Mouse (Mus musculus) small intestine, adult 2 months (tissue): ENCODE data around the gene Gosr2. TPM values are rescaled to one million over a fixed set of nuclear protein-coding genes. Genes with fewer than 3 reads are reported as not detected.

Experiments
- H3K27ac ChIP-seq: fragments of 200-500 bp; 2 replicates; pipeline ENCODE4 v1.5.1; 2012; ENCODE audit warnings: low read depth, low read length, control low read depth, inconsistent platforms; ENCODE audit not compliant: insufficient read depth
- H3K27me3 ChIP-seq: fragments of 200-500 bp; 2 replicates; pipeline ENCODE4 v1.6.1; 2012; ENCODE audit warnings: mild to moderate bottlenecking, moderate library complexity, low read length, inconsistent platforms; ENCODE audit not compliant: control insufficient read depth, insufficient read depth
- H3K36me3 ChIP-seq: fragments of 200-500 bp; 2 replicates; pipeline ENCODE4 v1.6.1; 2012; ENCODE audit warnings: mild to moderate bottlenecking, low read length, control low read depth, inconsistent platforms; ENCODE audit not compliant: control insufficient read depth, insufficient read depth
- H3K4me1 ChIP-seq: fragments of 200-500 bp; 2 replicates; pipeline ENCODE4 v1.6.1; 2012; ENCODE audit warnings: low read length, inconsistent platforms, mixed read lengths; ENCODE audit not compliant: control insufficient read depth, insufficient read depth, insufficient read length
- H3K4me3 ChIP-seq: fragments of 200-500 bp; 2 replicates; pipeline ENCODE4 v1.5.1; 2012; ENCODE audit warnings: low read depth, mild to moderate bottlenecking, control low read depth, inconsistent platforms, low read length, moderate library complexity
- CTCF ChIP-seq: fragments of 200-500 bp; IDR thresholded peaks from 2 replicates; pipeline ENCODE4 v1.5.1; 2012; ENCODE audit warnings: low read depth, mild to moderate bottlenecking, control low read depth, inconsistent platforms, low read length, moderate library complexity, mixed read lengths; ENCODE audit not compliant: insufficient replicate concordance, insufficient read length; ENCODE audit errors: extremely low read depth
- POLR2A ChIP-seq: fragments of 200-500 bp; IDR thresholded peaks from 2 replicates; pipeline ENCODE4 v1.6.1; 2012; ENCODE audit warnings: low read depth, mild to moderate bottlenecking, control low read depth, inconsistent platforms, low read length, moderate library complexity
- WGBS: fragments of 180-500 bp; shearing (Covaris S2); methylation state at CpG from one replicate; pipeline ENCODE4 v1.1.7; 2018; 5-methylcytosine and 5-hydroxymethylcytosine counted together
- polyA plus RNA-seq: library from polyadenylated mRNA; depleted of rRNA; stranded (reverse); fragments of >200 nt; gene quantifications from 2 replicates; pipeline ENCODE4 v1.2.3, GENCODE M21; 2012

The Gosr2 gene
- polyA plus RNA-seq, 1 experiment = 63.8 TPM

GRCm38 (mm10) chr11:103666907-103667426 is 30.7 kb downstream of the Gosr2 start:
- no peak for TF ChIP-seq CTCF
- TF ChIP-seq POLR2A = no peak
- no peaks in the 10 kb centered on the region for H3K4me1 ChIP-seq
- no peak overlapping the region for H3K4me3 ChIP-seq
- H3K27ac ChIP-seq = no peak overlapping the region
- no peaks in the 10 kb centered on the region for H3K36me3 ChIP-seq
- WGBS = 70% methylated on average over 13 of the region's 13 CpGs
- H3K27me3 ChIP-seq = no peaks in the 10 kb centered on the region; the same call in 1 of the 2 replicates

DNA sequence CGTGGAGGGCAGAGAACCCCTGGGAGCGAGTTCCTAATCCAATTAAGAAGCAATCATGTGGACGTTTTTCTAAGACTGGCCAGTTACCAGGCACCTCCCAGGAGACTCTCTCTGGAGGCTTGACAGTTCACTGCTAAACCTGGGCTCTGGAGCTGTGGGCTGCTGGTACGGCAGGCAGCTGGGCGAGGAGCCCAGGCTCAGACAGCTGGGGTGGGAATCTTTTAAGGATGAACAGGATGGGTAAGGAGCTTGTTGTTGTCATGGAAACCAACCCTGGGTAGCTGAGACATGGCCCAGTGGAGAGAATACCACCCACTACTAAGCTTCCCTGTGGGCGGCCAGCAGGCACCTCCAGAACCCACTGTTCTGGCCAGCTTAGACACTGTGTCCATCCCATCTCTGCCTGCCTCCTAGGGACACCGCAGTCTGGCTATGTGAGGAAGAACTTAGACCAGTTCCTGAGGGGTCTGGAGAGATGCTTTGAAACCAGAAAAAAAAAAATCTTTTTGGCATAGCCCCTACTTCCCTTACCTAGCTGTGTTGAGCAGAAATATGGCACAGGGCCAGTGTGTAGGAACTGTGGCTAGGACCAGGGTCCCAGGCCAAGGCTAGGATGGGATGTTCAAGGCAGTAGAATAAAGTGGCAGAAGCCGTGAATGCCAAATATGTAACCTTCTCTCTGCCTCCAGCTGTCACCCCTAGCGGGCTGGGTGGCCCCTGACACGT is 31.4 kb downstream of the Gosr2 start:
- no peaks in the 10 kb centered on the region for H3K4me1 ChIP-seq
- no peaks in the 10 kb centered on the region; the same call in 1 of the 2 replicates for H3K27me3 ChIP-seq
- 47% methylated on average over 10 of the region's 10 CpGs for WGBS
- H3K4me3 ChIP-seq = no peak overlapping the region
- H3K27ac ChIP-seq = no peak overlapping the region
- no peaks in the 10 kb centered on the region for H3K36me3 ChIP-seq
- no peak for TF ChIP-seq CTCF

GRCm38 (mm10) chr11:103665695-103666094 is 32.0 kb downstream of the Gosr2 start:
- no peaks in the 10 kb centered on the region for H3K4me1 ChIP-seq
- no peak overlapping the region for H3K4me3 ChIP-seq
- no peak overlapping the region for H3K27ac ChIP-seq
- H3K27me3 ChIP-seq = no peaks in the 10 kb centered on the region; the same call in 1 of the 2 replicates
- 40% methylated on average over 1 of the region's 1 CpGs for WGBS
- TF ChIP-seq CTCF (no peak), POLR2A (no peak)
- H3K36me3 ChIP-seq = no peaks in the 10 kb centered on the region

DNA sequence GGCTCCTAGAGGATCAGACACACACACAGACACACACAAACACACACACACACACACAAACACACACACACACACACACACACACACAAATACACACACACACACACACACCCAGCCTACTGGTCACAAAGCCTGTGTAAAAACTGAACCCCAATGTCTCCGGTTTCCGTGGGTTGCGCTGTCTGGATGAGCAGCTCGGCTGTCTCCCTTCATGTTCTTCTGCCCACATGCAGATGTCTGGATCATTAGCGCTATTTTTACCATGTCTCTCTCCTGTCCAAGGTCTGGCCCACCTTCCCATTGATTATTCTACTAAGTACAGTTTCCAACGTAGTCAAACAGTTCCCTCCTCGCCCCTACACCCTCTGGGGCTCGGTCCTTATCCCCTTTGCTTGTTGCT is 34.6 kb downstream of the Gosr2 start:
- no peaks in the 10 kb centered on the region for H3K36me3 ChIP-seq
- H3K4me3 ChIP-seq = no peak overlapping the region
- H3K27ac ChIP-seq = no peak overlapping the region
- no peaks in the 10 kb centered on the region; the same call in 1 of the 2 replicates for H3K27me3 ChIP-seq
- WGBS = 76% methylated on average over 8 of the region's 8 CpGs
- H3K4me1 ChIP-seq = no peaks in the 10 kb centered on the region
- no peak for TF ChIP-seq CTCF
- no peak for TF ChIP-seq POLR2A

DNA sequence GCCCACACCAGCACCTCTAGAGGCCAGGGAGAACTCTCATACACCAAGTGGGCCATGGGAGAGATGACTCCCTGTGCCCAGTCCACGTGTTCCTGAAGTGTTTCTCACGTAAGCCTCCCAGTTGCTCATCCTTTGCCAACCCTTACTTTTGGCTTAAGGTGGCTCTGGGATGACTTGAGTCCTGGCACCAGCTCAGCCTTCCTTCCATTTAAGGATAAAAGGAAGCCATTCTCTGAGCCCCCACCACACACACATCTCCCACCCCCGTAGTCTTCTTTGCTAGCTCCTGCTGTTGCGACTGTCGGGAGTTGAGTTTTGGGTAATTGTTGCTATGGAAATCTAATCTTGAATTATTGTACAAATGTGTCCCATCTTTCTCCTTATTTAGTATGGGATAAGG is 35.2 kb downstream of the Gosr2 start:
- WGBS = 71% methylated on average over 5 of the region's 5 CpGs
- H3K4me1 ChIP-seq = no peaks in the 10 kb centered on the region
- H3K27ac ChIP-seq = no peak overlapping the region
- H3K4me3 ChIP-seq = no peak overlapping the region
- no peaks in the 10 kb centered on the region; the same call in 1 of the 2 replicates for H3K27me3 ChIP-seq
- H3K36me3 ChIP-seq = no peaks in the 10 kb centered on the region
- TF ChIP-seq CTCF (no peak), POLR2A (no peak)

DNA sequence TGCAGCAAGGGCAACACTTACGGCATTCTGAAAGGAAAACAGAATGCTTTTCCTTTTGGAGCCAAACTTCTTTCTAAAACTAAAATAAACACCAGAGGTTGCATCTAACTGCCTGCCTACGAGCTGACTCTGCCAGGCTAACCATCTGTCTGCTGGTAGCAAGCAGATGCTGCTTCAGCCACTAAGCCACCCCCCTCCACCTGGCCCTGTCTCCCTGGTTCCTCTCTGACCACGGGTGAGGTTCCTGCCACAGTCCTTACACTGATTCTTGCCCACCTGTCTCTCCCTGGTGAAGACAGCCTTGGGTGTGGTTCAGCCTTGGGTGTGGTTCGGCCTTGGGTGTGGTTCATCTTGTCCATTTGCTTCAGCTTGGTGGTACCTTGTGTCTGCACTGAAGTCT is 35.8 kb downstream of the Gosr2 start:
- Histone ChIP-seq H3K4me1 (no peaks in the 10 kb centered on the region), H3K36me3 (no peaks in the 10 kb centered on the region), H3K27me3 (no peaks in the 10 kb centered on the region; the same call in 1 of the 2 replicates), H3K4me3 (no peak overlapping the region), H3K27ac (no peak overlapping the region)
- no peak for TF ChIP-seq POLR2A
- TF ChIP-seq CTCF = no peak
- WGBS = 32% methylated on average over 4 of the region's 4 CpGs

DNA sequence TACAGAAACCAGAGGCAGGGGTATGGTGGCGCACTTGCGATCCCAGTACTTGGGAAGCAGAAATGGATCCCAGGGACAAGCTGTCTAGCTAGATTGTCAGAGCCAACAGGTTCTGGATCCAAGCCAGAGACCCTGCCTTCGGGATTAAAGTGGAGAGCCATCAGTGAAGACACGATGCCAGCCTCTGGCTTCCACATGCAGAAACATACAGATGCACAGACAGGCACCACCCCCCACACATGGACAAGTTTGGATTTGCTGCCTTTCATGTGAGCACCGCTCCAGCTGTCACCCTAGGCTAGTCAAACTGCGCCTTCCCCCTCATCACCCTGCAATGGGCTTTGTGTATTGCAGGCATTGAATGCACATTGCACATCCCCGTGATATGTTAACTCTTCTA is 39.5 kb downstream of the Gosr2 start:
- 82% methylated on average over 7 of the region's 7 CpGs for WGBS
- no peak overlapping the region for H3K4me3 ChIP-seq
- no peak overlapping the region for H3K27ac ChIP-seq
- peaks cover 9% of the 10 kb centered on the region for H3K4me1 ChIP-seq
- no peaks in the 10 kb centered on the region for H3K36me3 ChIP-seq
- H3K27me3 ChIP-seq = no peaks in the 10 kb centered on the region
- TF ChIP-seq POLR2A = no peak
- TF ChIP-seq CTCF = no peak
